Mouse (Mus musculus): ENCODE measurements at regions not wholly inside any gene's neighbourhood (a gene's known extent, or its start where the extent isn't known, plus 50 kb on each side); places are given as distances from the start of the nearest gene placed in this dataset.

GRCm38 (mm10) chr9:67165486-67165885 lies 116.3 kb upstream of the Tpm1 start:
- no peak for DNase-seq (ENCODE audit: low spot score in 2 of 2)

GRCm38 (mm10) chr9:67163746-67164145 lies 114.5 kb upstream of the Tpm1 start:
- no peak for DNase-seq (ENCODE audit: low spot score in 2 of 2)

GRCm38 (mm10) chr9:67160785-67161455 lies 111.7 kb upstream of the Tpm1 start:
- DNase-seq (ENCODE audit: low spot score in 2 of 2) = no peak

- DNase-seq (ENCODE audit: low spot score in 2 of 2) = no peak
Measured at GRCm38 (mm10) chr9:67160350-67160749, 111.1 kb upstream of the Tpm1 start.

- DNase-seq (ENCODE audit: low spot score in 2 of 2) = peak in 1 of 2 experiments; percentile 25
Measured at GRCm38 (mm10) chr9:67156590-67157259, 107.5 kb upstream of the Tpm1 start.

GRCm38 (mm10) chr9:67154062-67154461 lies 104.9 kb upstream of the Tpm1 start:
- no peak for DNase-seq (ENCODE audit: low spot score in 2 of 2)

- no peak for DNase-seq (ENCODE audit: low spot score in 2 of 2)
Measured at GRCm38 (mm10) chr9:67153333-67153732, 104.1 kb upstream of the Tpm1 start.

- no peak for DNase-seq (ENCODE audit: low spot score in 2 of 2)
Measured at GRCm38 (mm10) chr9:67147656-67148055, 98.5 kb upstream of the Tpm1 start.

GRCm38 (mm10) chr9:67145392-67145791 lies 96.2 kb upstream of the Tpm1 start:
- DNase-seq (ENCODE audit: low spot score in 2 of 2) = no peak

GRCm38 (mm10) chr9:67144511-67144910 lies 95.3 kb upstream of the Tpm1 start:
- DNase-seq (ENCODE audit: low spot score in 2 of 2) = no peak

- peak; percentile 27 to 29 for DNase-seq (ENCODE audit: low spot score in 2 of 2)
Measured at GRCm38 (mm10) chr9:67140319-67140887, 91.2 kb upstream of the Tpm1 start.

GRCm38 (mm10) chr9:67137681-67138080 lies 88.5 kb upstream of the Tpm1 start:
- DNase-seq (ENCODE audit: low spot score in 2 of 2) = no peak

- DNase-seq (ENCODE audit: low spot score in 2 of 2) = peak in 1 of 2 experiments; percentile 12
Measured at GRCm38 (mm10) chr9:67137141-67137540, 87.9 kb upstream of the Tpm1 start.

- no peak for DNase-seq (ENCODE audit: low spot score in 2 of 2)
Measured at GRCm38 (mm10) chr9:67136166-67136565, 87.0 kb upstream of the Tpm1 start.

GRCm38 (mm10) chr9:67134378-67134777 lies 85.2 kb upstream of the Tpm1 start:
- no peak for DNase-seq (ENCODE audit: low spot score in 2 of 2)

GRCm38 (mm10) chr9:67132370-67132769 lies 83.2 kb upstream of the Tpm1 start:
- DNase-seq (ENCODE audit: low spot score in 2 of 2) = no peak

GRCm38 (mm10) chr9:67130730-67131440 lies 81.7 kb upstream of the Tpm1 start:
- DNase-seq (ENCODE audit: low spot score in 2 of 2) = peak; percentile 11 to 16

GRCm38 (mm10) chr9:67129891-67130290 lies 80.7 kb upstream of the Tpm1 start:
- DNase-seq (ENCODE audit: low spot score in 2 of 2) = no peak

- no peak for DNase-seq (ENCODE audit: low spot score in 2 of 2)
Measured at GRCm38 (mm10) chr9:67129095-67129494, 79.9 kb upstream of the Tpm1 start.

GRCm38 (mm10) chr9:67121691-67122090 lies 72.5 kb upstream of the Tpm1 start:
- DNase-seq (ENCODE audit: low spot score in 2 of 2) = no peak

GRCm38 (mm10) chr9:67118880-67119644 lies 69.9 kb upstream of the Tpm1 start:
- no peak for DNase-seq (ENCODE audit: low spot score in 2 of 2)

- DNase-seq (ENCODE audit: low spot score in 2 of 2) = no peak
Measured at GRCm38 (mm10) chr9:67118429-67118828, 69.2 kb upstream of the Tpm1 start.

All from frontal cortex, postnatal 14 days (tissue).